Mouse (Mus musculus) heart, embryonic 11.5 days (tissue): ENCODE measurements around the gene Rexo1. TPM values are rescaled to one million over a fixed set of nuclear protein-coding genes. Genes with fewer than 3 reads are reported as not detected.

Experiments used
- ATAC-seq: fragments of 200-750 bp; cut with Nextera tagmentation; replicated peaks from 2 replicates; pipeline ENCODE4 v1.8.0; 2017; ENCODE audit warnings: moderate library complexity; ENCODE audit not compliant: insufficient number of reproducible peaks, low FRiP score, low TSS enrichment
- H3K27ac ChIP-seq: fragments of 300-500 bp; sonication (generic); 2 replicates; pipeline ENCODE4 v1.5.1; 2014; ENCODE audit warnings: mild to moderate bottlenecking, low read depth, low read length
- H3K27me3 ChIP-seq: fragments of 300-500 bp; sonication (generic); 2 replicates; pipeline ENCODE4 v1.6.1; 2014; ENCODE audit warnings: mild to moderate bottlenecking, low read length, mixed read lengths; ENCODE audit not compliant: control insufficient read depth, insufficient read depth
- H3K36me3 ChIP-seq: fragments of 300-500 bp; sonication (generic); 2 replicates; pipeline ENCODE4 v1.6.1; 2014; ENCODE audit warnings: mild to moderate bottlenecking, low read length, moderate library complexity, mixed read lengths; ENCODE audit not compliant: control insufficient read depth, insufficient read depth
- H3K4me1 ChIP-seq: fragments of 300-500 bp; sonication (generic); 2 replicates; pipeline ENCODE4 v1.6.1; 2014; ENCODE audit warnings: low read length; ENCODE audit not compliant: control insufficient read depth, insufficient read depth
- H3K4me2 ChIP-seq: fragments of 300-500 bp; sonication (generic); 2 replicates; pipeline ENCODE4 v1.6.1; 2014; ENCODE audit warnings: mild to moderate bottlenecking, moderate library complexity
- H3K4me3 ChIP-seq: fragments of 300-500 bp; sonication (generic); 2 replicates; pipeline ENCODE4 v1.5.1; 2014; ENCODE audit warnings: low read depth, low read length
- H3K9ac ChIP-seq: fragments of 300-500 bp; sonication (generic); 2 replicates; pipeline ENCODE4 v1.6.1; 2014; ENCODE audit warnings: mild to moderate bottlenecking, low read depth, low read length, moderate library complexity
- H3K9me3 ChIP-seq: fragments of 300-500 bp; sonication (generic); replicated peaks from 2 replicates; pipeline ENCODE4 v1.6.1; 2016; ENCODE audit warnings: low read length; ENCODE audit not compliant: control insufficient read depth
- WGBS: fragments of 180-500 bp; shearing (Covaris S2); extraction: QIAGEN DNeasy Blood & Tissue Kit; methylation state at CpG from one replicate; pipeline ENCODE4 v1.1.7; 2014; ENCODE audit not compliant: insufficient replicate concordance; 5-methylcytosine and 5-hydroxymethylcytosine counted together
- polyA plus RNA-seq: library from polyadenylated mRNA; unstranded; fragments of >200 nt; fragmentation: Nextera tagmentation; extraction: Ambion mirVana; gene quantifications from 2 replicates; pipeline ENCODE4 v1.2.1, GENCODE M21; 2014

Gene Rexo1
- polyA plus RNA-seq, 1 experiment from 2014 or later, result 18.1 TPM

- no peaks in the 10 kb centered on the region for H3K36me3 ChIP-seq
- peak; percentile 80 for ATAC-seq
- H3K4me1 ChIP-seq, result peaks cover 31% of the 10 kb centered on the region
- no peaks in the 10 kb centered on the region for H3K9me3 ChIP-seq
- WGBS, result under 1% methylated on average over 72 of the region's 97 CpGs
- peak within 1 kb of the TSS; percentile 79 for H3K9ac ChIP-seq
- H3K27me3 ChIP-seq, result no peaks in the 10 kb centered on the region
- peak within 1 kb of the TSS; percentile 95 for H3K27ac ChIP-seq
- peak within 1 kb of the TSS; percentile 78 for H3K4me3 ChIP-seq
- peak within 1 kb of the TSS; percentile 98 for H3K4me2 ChIP-seq
Measured at GRCm38 (mm10) chr10:80577195-80578130, 16.1 kb upstream of the Rexo1 start, which contains the start of gene Klf16. Gene Klf16 (minus strand): TSS chr10:80577321.

DNA sequence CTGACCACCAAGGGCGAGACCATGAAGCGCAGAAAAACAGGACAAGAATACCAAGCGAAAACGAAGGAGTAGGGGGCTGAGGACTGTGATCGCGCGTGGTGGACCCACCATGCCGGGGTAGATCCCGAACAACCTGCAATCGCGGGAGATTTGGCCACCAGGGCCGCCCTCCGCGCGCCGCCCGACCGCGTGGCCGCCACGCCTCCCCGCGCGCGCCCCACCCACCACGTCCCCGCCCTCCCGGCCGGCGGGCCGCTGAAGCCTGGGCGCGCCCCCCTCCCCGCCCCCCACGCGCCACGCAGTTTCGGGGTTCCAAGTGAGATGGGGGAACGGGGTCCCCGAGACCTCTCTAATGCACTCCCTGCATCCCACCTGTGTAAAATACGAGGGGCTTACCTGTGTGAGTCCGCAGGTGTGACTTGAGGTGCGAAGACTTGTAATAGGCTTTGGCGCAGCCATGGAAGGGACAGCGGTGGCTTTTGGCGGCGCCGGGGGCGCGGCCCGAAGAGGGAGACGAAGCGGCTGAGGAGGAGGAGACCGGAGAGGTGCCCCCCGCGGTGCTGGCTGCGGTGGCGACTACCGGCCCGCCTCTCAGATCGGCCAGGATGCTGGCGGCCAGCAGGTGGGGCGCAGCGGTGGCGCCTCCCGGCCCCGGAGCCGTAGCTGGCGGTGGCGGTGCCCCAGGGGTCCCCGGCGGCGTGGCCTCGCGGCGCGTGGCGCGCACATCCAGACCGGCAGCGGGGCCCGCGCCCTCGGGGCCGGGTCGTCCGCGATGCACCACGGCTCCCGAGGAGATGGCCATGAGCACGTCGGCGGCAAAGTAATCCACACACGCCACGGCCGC is 15.2 kb upstream of the Rexo1 start:
- ATAC-seq, result no peak
- peak overlapping the region; percentile 98 for H3K4me2 ChIP-seq
- no peaks in the 10 kb centered on the region for H3K27me3 ChIP-seq
- H3K9me3 ChIP-seq, result no peaks in the 10 kb centered on the region
- peak overlapping the region; percentile 78 for H3K4me3 ChIP-seq
- no peaks in the 10 kb centered on the region for H3K36me3 ChIP-seq
- under 1% methylated on average over 76 of the region's 96 CpGs for WGBS
- H3K27ac ChIP-seq, result peak overlapping the region; percentile 85
- H3K9ac ChIP-seq, result peak overlapping the region; percentile 79
- peaks cover 36% of the 10 kb centered on the region for H3K4me1 ChIP-seq

GRCm38 (mm10) chr10:80575925-80576324 is 14.6 kb upstream of the Rexo1 start:
- Histone ChIP-seq H3K36me3 (no peaks in the 10 kb centered on the region), H3K4me2 (peak overlapping the region; percentile 98), H3K27ac (no peak overlapping the region), H3K9ac (peak overlapping the region; percentile 79), H3K27me3 (no peaks in the 10 kb centered on the region), H3K4me3 (peak overlapping the region; percentile 78), H3K9me3 (no peaks in the 10 kb centered on the region), H3K4me1 (peaks cover 43% of the 10 kb centered on the region)
- 10% methylated on average over 17 of the region's 17 CpGs for WGBS
- ATAC-seq, result no peak

DNA sequence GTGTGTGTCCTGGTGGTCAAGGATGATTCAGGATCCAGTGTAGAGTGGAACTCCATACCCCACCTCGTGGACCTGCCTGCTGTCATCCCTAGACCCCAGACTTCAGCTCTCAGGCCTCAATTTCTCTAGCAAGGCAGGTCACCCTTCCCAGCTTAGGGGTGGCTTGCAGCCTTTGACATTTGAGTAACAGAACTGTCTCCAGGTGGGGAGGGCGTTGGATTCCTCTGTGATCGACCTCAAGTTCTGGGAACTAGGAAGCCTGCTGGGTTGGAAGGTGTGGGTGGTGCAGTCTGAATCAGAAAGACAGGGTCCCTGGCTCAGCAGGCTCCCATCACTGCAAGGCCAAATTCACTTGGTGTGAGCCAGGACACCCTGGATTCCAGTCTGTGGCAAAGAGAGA is 13.5 kb upstream of the Rexo1 start:
- H3K4me1 ChIP-seq, result peaks cover 53% of the 10 kb centered on the region
- no peaks in the 10 kb centered on the region for H3K9me3 ChIP-seq
- H3K27ac ChIP-seq, result no peak overlapping the region
- ATAC-seq, result no peak
- no peak overlapping the region for H3K9ac ChIP-seq
- WGBS, result 75% methylated on average over 3 of the region's 3 CpGs
- no peaks in the 10 kb centered on the region for H3K36me3 ChIP-seq
- no peaks in the 10 kb centered on the region for H3K27me3 ChIP-seq
- peak overlapping the region; percentile 98 for H3K4me2 ChIP-seq
- no peak overlapping the region for H3K4me3 ChIP-seq

DNA sequence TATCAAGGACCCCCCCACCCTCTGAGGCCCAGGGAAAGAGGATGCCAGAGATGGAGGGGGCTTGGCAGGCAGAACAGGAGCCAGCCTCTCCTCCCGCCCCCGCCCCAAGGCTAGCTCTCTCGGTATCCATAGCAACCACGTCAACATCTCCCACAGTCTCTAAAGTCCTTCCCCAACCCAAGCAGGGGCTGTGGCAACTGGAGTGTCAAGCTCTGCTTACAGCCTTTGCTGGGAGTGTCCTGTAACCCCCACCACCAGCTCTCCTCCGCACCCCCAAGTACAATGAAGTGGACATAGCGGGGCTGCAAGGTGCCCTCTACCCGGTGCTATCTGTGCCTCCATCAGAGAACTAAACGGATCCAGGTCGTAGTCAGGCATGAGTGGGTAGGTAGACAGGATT is 12.6 kb upstream of the Rexo1 start:
- Histone ChIP-seq H3K9ac (peak overlapping the region; percentile 50), H3K4me1 (peaks cover 56% of the 10 kb centered on the region), H3K4me3 (no peak overlapping the region)

GRCm38 (mm10) chr10:80572477-80572876 is 11.1 kb upstream of the Rexo1 start:
- Histone ChIP-seq H3K9ac (no peak overlapping the region), H3K4me1 (peaks cover 53% of the 10 kb centered on the region), H3K4me3 (no peak overlapping the region), H3K9me3 (no peaks in the 10 kb centered on the region), H3K4me2 (peak overlapping the region; percentile 3; the same call in 1 of the 2 replicates), H3K27me3 (no peaks in the 10 kb centered on the region), H3K27ac (no peak overlapping the region), H3K36me3 (0 out of 2 replicates have a peak, but pooled peaks cover 5% of the 10 kb centered on the region)
- no peak for ATAC-seq
- 69% methylated on average over 2 of the region's 2 CpGs for WGBS

More for the DNA sequence above, 12.6 kb upstream of the Rexo1 start:
- H3K9me3 ChIP-seq, result no peaks in the 10 kb centered on the region
- no peaks in the 10 kb centered on the region for H3K36me3 ChIP-seq
- WGBS, result 46% methylated on average over 9 of the region's 9 CpGs
- 0 out of 2 replicates have a peak overlapping the region, but pooled peaks have one; percentile 4 for H3K4me2 ChIP-seq
- no peak for ATAC-seq
- H3K27ac ChIP-seq, result no peak overlapping the region
- no peaks in the 10 kb centered on the region for H3K27me3 ChIP-seq

GRCm38 (mm10) chr10:80570871-80571836 is 9.8 kb upstream of the Rexo1 start:
- peaks cover 53% of the 10 kb centered on the region for H3K4me1 ChIP-seq
- H3K27me3 ChIP-seq, result no peaks in the 10 kb centered on the region
- 0 out of 2 replicates have a peak, but pooled peaks cover 5% of the 10 kb centered on the region for H3K36me3 ChIP-seq
- 24% methylated on average over 30 of the region's 30 CpGs for WGBS
- H3K27ac ChIP-seq, result peak overlapping the region; percentile 30; the same call in 1 of the 2 replicates
- peak overlapping the region; percentile 67 for H3K9ac ChIP-seq
- H3K9me3 ChIP-seq, result no peaks in the 10 kb centered on the region
- peak overlapping the region; percentile 64 for H3K4me2 ChIP-seq
- H3K4me3 ChIP-seq, result peak overlapping the region; percentile 20
- ATAC-seq, result 0 out of 2 replicates have a peak, but pooled peaks have one; percentile 12
